Mouse (Mus musculus) frontal cortex, postnatal 25 days (tissue): ENCODE data around the gene Trex1.

Experiments used
- DNase-seq, 2 experiments: peaks; one replicate each; pipeline ENCODE4 v3.0.0; 2022; ENCODE audit warnings: low spot score in 2 of 2

Gene Trex1

GRCm38 (mm10) chr9:109059136-109059903 is at the start of gene Trex1:
Trex1 (minus strand) TSS chr9:109059734.
- DNase-seq, result peak; percentile 85 to 93

GRCm38 (mm10) chr9:109107341-109107740 is 47.8 kb upstream of the Trex1 start:
- no peak for DNase-seq

- no peak for DNase-seq
Measured at GRCm38 (mm10) chr9:109105648-109106047, 46.1 kb upstream of the Trex1 start.

GRCm38 (mm10) chr9:109105011-109105410 is 45.5 kb upstream of the Trex1 start:
- no peak for DNase-seq

- DNase-seq, result no peak
Measured at GRCm38 (mm10) chr9:109104083-109104482, 44.5 kb upstream of the Trex1 start.

- no peak for DNase-seq
Measured at GRCm38 (mm10) chr9:109103250-109103649, 43.7 kb upstream of the Trex1 start.

GRCm38 (mm10) chr9:109102541-109102940 is 43.0 kb upstream of the Trex1 start:
- no peak for DNase-seq

GRCm38 (mm10) chr9:109101933-109102445 is 42.5 kb upstream of the Trex1 start:
- no peak for DNase-seq

GRCm38 (mm10) chr9:109100307-109100928 is 40.9 kb upstream of the Trex1 start:
- DNase-seq, result no peak

- no peak for DNase-seq
Measured at GRCm38 (mm10) chr9:109098969-109099368, 39.4 kb upstream of the Trex1 start.

GRCm38 (mm10) chr9:109098366-109098765 is 38.8 kb upstream of the Trex1 start:
- DNase-seq, result no peak

GRCm38 (mm10) chr9:109097831-109098230 is 38.3 kb upstream of the Trex1 start:
- peak in 1 of 2 experiments; percentile 43 for DNase-seq

GRCm38 (mm10) chr9:109097291-109097690 is 37.8 kb upstream of the Trex1 start:
- DNase-seq, result no peak

- no peak for DNase-seq
Measured at GRCm38 (mm10) chr9:109096856-109097255, 37.3 kb upstream of the Trex1 start.

GRCm38 (mm10) chr9:109096251-109096661 is 36.7 kb upstream of the Trex1 start:
- DNase-seq, result no peak

GRCm38 (mm10) chr9:109095137-109095982 is 35.8 kb upstream of the Trex1 start, which contains the start of gene Plxnb1:
Plxnb1 (plus strand) TSS chr9:109095389.
- peak in 1 of 2 experiments; percentile 55 for DNase-seq

GRCm38 (mm10) chr9:109094553-109095136 is 35.1 kb upstream of the Trex1 start:
- no peak for DNase-seq

GRCm38 (mm10) chr9:109093786-109094552 is 34.4 kb upstream of the Trex1 start:
- DNase-seq, result no peak

- no peak for DNase-seq
Measured at GRCm38 (mm10) chr9:109092799-109093198, 33.3 kb upstream of the Trex1 start.

- no peak for DNase-seq
Measured at GRCm38 (mm10) chr9:109091802-109092201, 32.3 kb upstream of the Trex1 start.

- DNase-seq, result no peak
Measured at GRCm38 (mm10) chr9:109090446-109090845, 30.9 kb upstream of the Trex1 start.
